Mouse (Mus musculus): ENCODE results near the gene Prn. TPM values are rescaled to one million over a fixed set of nuclear protein-coding genes. Genes with fewer than 3 reads are reported as not detected.

Prn gene
- polyA plus RNA-seq, 1 experiment = not detected

GRCm38 (mm10) chr2:131952961-131953538 lies 43.3 kb downstream of the Prn start:
- Histone ChIP-seq H3K36me3 (ENCODE audit: control insufficient read depth, insufficient read depth, low read length) (no peaks in the 10 kb centered on the region), H3K4me1 (ENCODE audit: control insufficient read depth, insufficient read depth, insufficient read length) (peaks cover 8% of the 10 kb centered on the region; the same call in 1 of the 2 replicates), H3K27me3 (ENCODE audit: control insufficient read depth, insufficient read depth, low read length) (peaks cover 3% of the 10 kb centered on the region; the same call in 1 of the 2 replicates), H3K27ac (ENCODE audit: insufficient read depth, low read length) (no peak overlapping the region), H3K4me3 (ENCODE audit: extremely low read depth, insufficient read depth, insufficient read length) (no peak overlapping the region)
- 35% methylated on average over 29 of the region's 29 CpGs for WGBS
- no peak for TF ChIP-seq POLR2A (IDR thresholded peaks at IDR 0.05; ENCODE audit: low read depth, low read length)
- TF ChIP-seq CTCF (IDR thresholded peaks at IDR 0.05; ENCODE audit: extremely low read depth, insufficient read depth, insufficient read length, insufficient replicate concordance) = no peak
- DNase-seq (ENCODE audit: low read depth in 1 of 2, low spot score in 2 of 2) = no peak

- Histone ChIP-seq H3K4me3 (ENCODE audit: extremely low read depth, insufficient read depth, insufficient read length) (no peak overlapping the region), H3K27me3 (ENCODE audit: control insufficient read depth, insufficient read depth, low read length) (peaks cover 3% of the 10 kb centered on the region; the same call in 1 of the 2 replicates), H3K27ac (ENCODE audit: insufficient read depth, low read length) (no peak overlapping the region), H3K36me3 (ENCODE audit: control insufficient read depth, insufficient read depth, low read length) (no peaks in the 10 kb centered on the region), H3K4me1 (ENCODE audit: control insufficient read depth, insufficient read depth, insufficient read length) (peaks cover 8% of the 10 kb centered on the region; the same call in 1 of the 2 replicates)
- no peak for DNase-seq (ENCODE audit: low read depth in 1 of 2, low spot score in 2 of 2)
- 92% methylated on average over 4 of the region's 4 CpGs for WGBS
- no peak for TF ChIP-seq POLR2A (IDR thresholded peaks at IDR 0.05; ENCODE audit: low read depth, low read length)
- TF ChIP-seq CTCF (IDR thresholded peaks at IDR 0.05; ENCODE audit: extremely low read depth, insufficient read depth, insufficient read length, insufficient replicate concordance) = no peak
Observed at GRCm38 (mm10) chr2:131953711-131954110, 44.0 kb downstream of the Prn start.

- Histone ChIP-seq H3K27me3 (ENCODE audit: control insufficient read depth, insufficient read depth, low read length) (peaks cover 3% of the 10 kb centered on the region; the same call in 1 of the 2 replicates), H3K27ac (ENCODE audit: insufficient read depth, low read length) (no peak overlapping the region), H3K36me3 (ENCODE audit: control insufficient read depth, insufficient read depth, low read length) (no peaks in the 10 kb centered on the region), H3K4me1 (ENCODE audit: control insufficient read depth, insufficient read depth, insufficient read length) (peaks cover 8% of the 10 kb centered on the region; the same call in 1 of the 2 replicates), H3K4me3 (ENCODE audit: extremely low read depth, insufficient read depth, insufficient read length) (no peak overlapping the region)
- 76% methylated on average over 9 of the region's 9 CpGs for WGBS
- TF ChIP-seq CTCF (IDR thresholded peaks at IDR 0.05; ENCODE audit: extremely low read depth, insufficient read depth, insufficient read length, insufficient replicate concordance) (no peak), POLR2A (IDR thresholded peaks at IDR 0.05; ENCODE audit: low read depth, low read length) (no peak)
- no peak for DNase-seq (ENCODE audit: low read depth in 1 of 2, low spot score in 2 of 2)
Observed at GRCm38 (mm10) chr2:131954835-131955234, 45.1 kb downstream of the Prn start.

GRCm38 (mm10) chr2:131955264-131955663 lies 45.5 kb downstream of the Prn start:
- no peak for DNase-seq (ENCODE audit: low read depth in 1 of 2, low spot score in 2 of 2)
- Histone ChIP-seq H3K4me3 (ENCODE audit: extremely low read depth, insufficient read depth, insufficient read length) (peak overlapping the region; percentile 31; the same call in 1 of the 2 replicates), H3K36me3 (ENCODE audit: control insufficient read depth, insufficient read depth, low read length) (no peaks in the 10 kb centered on the region), H3K27ac (ENCODE audit: insufficient read depth, low read length) (no peak overlapping the region), H3K27me3 (ENCODE audit: control insufficient read depth, insufficient read depth, low read length) (peaks cover 3% of the 10 kb centered on the region; the same call in 1 of the 2 replicates), H3K4me1 (ENCODE audit: control insufficient read depth, insufficient read depth, insufficient read length) (peaks cover 6% of the 10 kb centered on the region; the same call in 1 of the 2 replicates)
- WGBS = 10% methylated on average over 17 of the region's 17 CpGs
- TF ChIP-seq CTCF (IDR thresholded peaks at IDR 0.05; ENCODE audit: extremely low read depth, insufficient read depth, insufficient read length, insufficient replicate concordance) = no peak
- TF ChIP-seq POLR2A (IDR thresholded peaks at IDR 0.05; ENCODE audit: low read depth, low read length) = no peak

- H3K27me3 ChIP-seq (ENCODE audit: control insufficient read depth, insufficient read depth, low read length) = peaks cover 3% of the 10 kb centered on the region; the same call in 1 of the 2 replicates
- no peak for TF ChIP-seq POLR2A (IDR thresholded peaks at IDR 0.05; ENCODE audit: low read depth, low read length)
- no peak for TF ChIP-seq CTCF (IDR thresholded peaks at IDR 0.05; ENCODE audit: extremely low read depth, insufficient read depth, insufficient read length, insufficient replicate concordance)
Observed at GRCm38 (mm10) chr2:131956336-131957256, 46.8 kb downstream of the Prn start.

GRCm38 (mm10) chr2:131957731-131958222 lies 48.0 kb downstream of the Prn start:
- Histone ChIP-seq H3K27me3 (ENCODE audit: control insufficient read depth, insufficient read depth, low read length) (peaks cover 3% of the 10 kb centered on the region; the same call in 1 of the 2 replicates), H3K36me3 (ENCODE audit: control insufficient read depth, insufficient read depth, low read length) (no peaks in the 10 kb centered on the region), H3K27ac (ENCODE audit: insufficient read depth, low read length) (no peak overlapping the region), H3K4me1 (ENCODE audit: control insufficient read depth, insufficient read depth, insufficient read length) (no peaks in the 10 kb centered on the region; the same call in 1 of the 2 replicates), H3K4me3 (ENCODE audit: extremely low read depth, insufficient read depth, insufficient read length) (no peak overlapping the region)
- TF ChIP-seq CTCF (IDR thresholded peaks at IDR 0.05; ENCODE audit: extremely low read depth, insufficient read depth, insufficient read length, insufficient replicate concordance) = no peak
- TF ChIP-seq POLR2A (IDR thresholded peaks at IDR 0.05; ENCODE audit: low read depth, low read length) = no peak
- WGBS = 62% methylated on average over 9 of the region's 9 CpGs
- no peak for DNase-seq (ENCODE audit: low read depth in 1 of 2, low spot score in 2 of 2)

More at GRCm38 (mm10) chr2:131956336-131957256, 46.8 kb downstream of the Prn start:
- Histone ChIP-seq H3K36me3 (ENCODE audit: control insufficient read depth, insufficient read depth, low read length) (no peaks in the 10 kb centered on the region), H3K4me3 (ENCODE audit: extremely low read depth, insufficient read depth, insufficient read length) (no peak overlapping the region), H3K4me1 (ENCODE audit: control insufficient read depth, insufficient read depth, insufficient read length) (no peaks in the 10 kb centered on the region; the same call in 1 of the 2 replicates), H3K27ac (ENCODE audit: insufficient read depth, low read length) (no peak overlapping the region)
- no peak for DNase-seq (ENCODE audit: low read depth in 1 of 2, low spot score in 2 of 2)
- 87% methylated on average over 7 of the region's 7 CpGs for WGBS

All from spleen, adult 2 months (tissue).